Mouse (Mus musculus) limb, embryonic 14.5 days (tissue): Measurements from ENCODE around the gene Rabep1. TPM values are rescaled to one million over a fixed set of nuclear protein-coding genes. Genes with fewer than 3 reads are reported as not detected.
A peak's percentile ranks its signal among the peaks of the same experiment; 100 is the strongest.

Source experiments
- ATAC-seq: fragments of 200-750 bp; cut with Nextera tagmentation; 2 replicates; pipeline ENCODE4 v1.8.0; 2017; ENCODE audit warnings: low read depth, moderate number of reproducible peaks, moderate TSS enrichment; ENCODE audit not compliant: low FRiP score
- DNase-seq: peaks from one replicate; pipeline ENCODE4 v3.0.0-alpha.2; 2015; ENCODE audit warnings: low spot score
- H3K27ac ChIP-seq: fragments of 300-500 bp; sonication (generic); replicated peaks from 2 replicates; pipeline ENCODE4 v1.5.1; 2014; ENCODE audit warnings: low read depth, mild to moderate bottlenecking, low read length, moderate library complexity, mixed read lengths
- H3K27me3 ChIP-seq: fragments of 300-500 bp; sonication (generic); 2 replicates; pipeline ENCODE4 v1.6.1; 2014; ENCODE audit warnings: low read length, mixed read lengths; ENCODE audit not compliant: control insufficient read depth, insufficient read depth
- H3K36me3 ChIP-seq: fragments of 300-500 bp; sonication (generic); 2 replicates; pipeline ENCODE4 v1.6.1; 2014; ENCODE audit warnings: mild to moderate bottlenecking, low read length, moderate library complexity, mixed read lengths; ENCODE audit not compliant: control insufficient read depth, insufficient read depth
- H3K4me1 ChIP-seq: fragments of 300-500 bp; sonication (generic); 2 replicates; pipeline ENCODE4 v1.6.1; 2014; ENCODE audit warnings: antibody characterized with exemption, low read length, mixed read lengths; ENCODE audit not compliant: control insufficient read depth, insufficient read depth
- H3K4me2 ChIP-seq: fragments of 300-500 bp; sonication (generic); replicated peaks from 2 replicates; pipeline ENCODE4 v1.6.1; 2014; ENCODE audit warnings: low read depth, mild to moderate bottlenecking, low read length, moderate library complexity; ENCODE audit not compliant: severe bottlenecking
- H3K4me3 ChIP-seq: fragments of 300-500 bp; sonication (generic); replicated peaks from 2 replicates; pipeline ENCODE4 v1.5.1; 2014; ENCODE audit warnings: low read length
- H3K9ac ChIP-seq: fragments of 300-500 bp; sonication (generic); 2 replicates; pipeline ENCODE4 v1.6.1; 2014; ENCODE audit warnings: mild to moderate bottlenecking, low read depth, low read length, moderate library complexity; ENCODE audit not compliant: severe bottlenecking
- H3K9me3 ChIP-seq: fragments of 300-500 bp; sonication (generic); 2 replicates; pipeline ENCODE4 v1.6.1; 2016; ENCODE audit warnings: low read length; ENCODE audit not compliant: control insufficient read depth
- POLR2A ChIP-seq: fragments of 200-500 bp; IDR thresholded peaks from 2 replicates; pipeline ENCODE4 v1.8.0; 2012; ENCODE audit warnings: inconsistent platforms, mild to moderate bottlenecking, moderate library complexity, borderline replicate concordance; ENCODE audit not compliant: insufficient read depth, insufficient read length; ENCODE audit errors: extremely low read depth
- WGBS: fragments of 180-500 bp; shearing (Covaris S2); extraction: QIAGEN DNeasy Blood & Tissue Kit; methylation state at CpG from one replicate; pipeline ENCODE4 v1.1.7; 2014; 5-methylcytosine and 5-hydroxymethylcytosine counted together
- polyA plus RNA-seq, 2 experiments: library from polyadenylated mRNA; depleted of rRNA in 1 of 2; stranded (reverse) in 1 of 2; unstranded in 1 of 2; fragments of >200 nt; fragmentation: Nextera tagmentation in 1 of 2; extraction: Ambion mirVana in 1 of 2; gene quantifications; 2 replicates each; pipeline versions ENCODE4 v1.2.1 to v1.2.3; 2012 to 2014

The Rabep1 gene
- polyA plus RNA-seq, 2 experiments: 11.0 to 29.5 TPM

- H3K4me3 ChIP-seq: peak within 1 kb of the TSS; percentile 98
- peak within 1 kb of the TSS; percentile 87 for H3K4me2 ChIP-seq
- peaks cover 13% of the 10 kb centered on the region for H3K4me1 ChIP-seq
- 1% methylated on average over 43 of the region's 43 CpGs for WGBS
- peaks cover 38% of the 10 kb centered on the region for H3K36me3 ChIP-seq
- peak within 1 kb of the TSS; percentile 86 for H3K9ac ChIP-seq
- DNase-seq (peak; percentile 97), ATAC-seq (peak; percentile 98)
- H3K27me3 ChIP-seq: no peaks in the 10 kb centered on the region
- peak; percentile 91; the same call in 1 of the 2 replicates for TF ChIP-seq POLR2A
- peak within 1 kb of the TSS; percentile 85 for H3K27ac ChIP-seq
- no peaks in the 10 kb centered on the region for H3K9me3 ChIP-seq
These were observed 125.4 kb downstream of the Rabep1 start, which contains the start of the genes Nup88 and Rpain for GRCm38 (mm10) chr11:70969821-70970559. Gene Nup88 (minus strand): TSS chr11:70969973. Gene Rpain (plus strand): TSS chr11:70970213.

- 0 out of 2 replicates have a peak overlapping the region, but pooled peaks have one; percentile 77 for H3K27ac ChIP-seq
- ATAC-seq (peak; percentile 10), DNase-seq (no peak)
- no peaks in the 10 kb centered on the region for H3K27me3 ChIP-seq
- peak overlapping the region; percentile 62 for H3K4me2 ChIP-seq
- TF ChIP-seq POLR2A: no peak
- peaks cover 13% of the 10 kb centered on the region for H3K4me1 ChIP-seq
- peaks cover 38% of the 10 kb centered on the region for H3K36me3 ChIP-seq
- H3K9ac ChIP-seq: peak overlapping the region; percentile 46
- H3K9me3 ChIP-seq: no peaks in the 10 kb centered on the region
- 17% methylated on average over 24 of the region's 24 CpGs for WGBS
- H3K4me3 ChIP-seq: peak overlapping the region; percentile 98
These were observed 126.3 kb downstream of the Rabep1 start for GRCm38 (mm10) chr11:70970560-70971540.

GRCm38 (mm10) chr11:70972586-70972985 lies 128.0 kb downstream of the Rabep1 start:
- H3K4me3 ChIP-seq: no peak overlapping the region

GRCm38 (mm10) chr11:70973947-70974346 lies 129.4 kb downstream of the Rabep1 start:
- peaks cover 5% of the 10 kb centered on the region; the same call in 1 of the 2 replicates for H3K4me1 ChIP-seq
- ATAC-seq (no peak), DNase-seq (no peak)
- H3K9me3 ChIP-seq: no peaks in the 10 kb centered on the region
- peaks cover 55% of the 10 kb centered on the region for H3K36me3 ChIP-seq
- TF ChIP-seq POLR2A: no peak
- no peak overlapping the region for H3K9ac ChIP-seq
- H3K4me2 ChIP-seq: no peak overlapping the region
- no peaks in the 10 kb centered on the region for H3K27me3 ChIP-seq
- no peak overlapping the region for H3K27ac ChIP-seq
- no peak overlapping the region for H3K4me3 ChIP-seq
- WGBS: 77% methylated on average over 4 of the region's 4 CpGs

More at GRCm38 (mm10) chr11:70972586-70972985, 128.0 kb downstream of the Rabep1 start:
- Histone ChIP-seq H3K9me3 (no peaks in the 10 kb centered on the region), H3K27me3 (no peaks in the 10 kb centered on the region), H3K36me3 (peaks cover 44% of the 10 kb centered on the region), H3K27ac (no peak overlapping the region), H3K4me2 (no peak overlapping the region), H3K9ac (no peak overlapping the region), H3K4me1 (peaks cover 13% of the 10 kb centered on the region)
- DNase-seq (no peak), ATAC-seq (no peak)
- WGBS: 65% methylated on average over 1 of the region's 1 CpGs
- no peak for TF ChIP-seq POLR2A

GRCm38 (mm10) chr11:70975193-70975592 lies 130.6 kb downstream of the Rabep1 start:
- no peak for TF ChIP-seq POLR2A
- Histone ChIP-seq H3K27me3 (no peaks in the 10 kb centered on the region), H3K27ac (no peak overlapping the region), H3K4me2 (no peak overlapping the region), H3K4me3 (no peak overlapping the region), H3K36me3 (peaks cover 66% of the 10 kb centered on the region), H3K9ac (no peak overlapping the region), H3K9me3 (no peaks in the 10 kb centered on the region), H3K4me1 (peaks cover 5% of the 10 kb centered on the region; the same call in 1 of the 2 replicates)
- ATAC-seq (no peak), DNase-seq (no peak)
- 64% methylated on average over 2 of the region's 2 CpGs for WGBS
